Mouse (Mus musculus) MEL (cell line): Measurements from ENCODE around the gene Acsbg1. TPM values are rescaled to one million over a fixed set of nuclear protein-coding genes. Genes with fewer than 3 reads are reported as not detected.

Experiments
- DNase-seq: peaks from one replicate; pipeline ENCODE4 v3.0.0; 2011; ENCODE audit warnings: low read depth, low spot score
- H3K27ac ChIP-seq: 2 replicates; pipeline ENCODE4 v1.5.1; 2012; ENCODE audit warnings: low read depth, mild to moderate bottlenecking, control low read depth, low read length, moderate library complexity; ENCODE audit not compliant: control insufficient read depth
- H3K27me3 ChIP-seq, 2 experiments: fragments of 150-350 bp in 1 of 2; sonication (generic) in 1 of 2; 2 replicates each; pipeline ENCODE4 v1.6.1; 2012; ENCODE audit warnings: low read length in 2 of 2, mild to moderate bottlenecking in 2 of 2, improper control_type of control experiment in 1 of 2, moderate library complexity in 1 of 2; ENCODE audit not compliant: insufficient read depth in 2 of 2, control insufficient read depth in 1 of 2
- H3K36me3 ChIP-seq, 2 experiments: 2 replicates each; pipeline ENCODE4 v1.6.1; 2012 to 2014; ENCODE audit warnings: low read length in 2 of 2, improper control_type of control experiment in 1 of 2, inconsistent platforms in 1 of 2, mild to moderate bottlenecking in 1 of 2; ENCODE audit not compliant: insufficient read depth in 2 of 2, control insufficient read depth in 1 of 2
- H3K4me1 ChIP-seq, 2 experiments: fragments of 150-350 bp in 1 of 2; sonication (generic) in 1 of 2; 2 replicates each; pipeline ENCODE4 v1.6.1; 2012; ENCODE audit warnings: low read length in 2 of 2, improper control_type of control experiment in 1 of 2, mild to moderate bottlenecking in 1 of 2; ENCODE audit not compliant: insufficient read depth in 2 of 2, control insufficient read depth in 1 of 2
- H3K4me3 ChIP-seq, 2 experiments: fragments of 150-350 bp in 1 of 2; sonication (generic) in 1 of 2; 2 replicates each; pipeline ENCODE4 v1.5.1; 2012; ENCODE audit warnings: low read depth in 2 of 2, low read length in 2 of 2, mild to moderate bottlenecking in 2 of 2, moderate library complexity in 2 of 2, control low read depth in 1 of 2, improper control_type of control experiment in 1 of 2; ENCODE audit not compliant: control insufficient read depth in 1 of 2, insufficient read depth in 1 of 2
- H3K79me2 ChIP-seq: 2 replicates; pipeline ENCODE4 v1.6.1; 2012; ENCODE audit warnings: mild to moderate bottlenecking, low read length, moderate library complexity; ENCODE audit not compliant: control insufficient read depth, poor library complexity, insufficient read depth
- H3K9ac ChIP-seq: 2 replicates; pipeline ENCODE4 v1.6.1; 2012; ENCODE audit warnings: low read depth, mild to moderate bottlenecking, control low read depth, low read length, moderate library complexity; ENCODE audit not compliant: control insufficient read depth, poor library complexity, severe bottlenecking
- H3K9me3 ChIP-seq: fragments of 150-350 bp; sonication (generic); replicated peaks from 2 replicates; pipeline ENCODE4 v1.6.1; 2012; ENCODE audit warnings: mild to moderate bottlenecking, low read length, improper control_type of control experiment, moderate library complexity; ENCODE audit not compliant: insufficient read depth
- CHD2 ChIP-seq: IDR thresholded peaks from 2 replicates; pipeline ENCODE4 v1.6.1; 2011; ENCODE audit warnings: low read length, improper control_type of control experiment
- CTCF ChIP-seq, 3 experiments: IDR thresholded peaks in 2 of 3; conservative IDR thresholded peaks in 1 of 3; 2 replicates each; pipeline ENCODE4 v1.5.1; 2011 to 2012; ENCODE audit warnings: low read length in 3 of 3, low read depth in 2 of 3, mild to moderate bottlenecking in 2 of 3, improper control_type of control experiment in 1 of 3, inconsistent platforms in 1 of 3, mixed read lengths in 1 of 3, moderate library complexity in 1 of 3; ENCODE audit not compliant: control insufficient read depth in 1 of 3, insufficient read depth in 1 of 3, poor library complexity in 1 of 3, severe bottlenecking in 1 of 3
- E2F4 ChIP-seq: IDR thresholded peaks from 2 replicates; pipeline ENCODE4 v1.6.1; 2011; ENCODE audit warnings: low read depth, low read length, improper control_type of control experiment, borderline replicate concordance
- ELF1 ChIP-seq: IDR thresholded peaks from 2 replicates; pipeline ENCODE4 v1.6.1; 2014; ENCODE audit warnings: low read depth, mild to moderate bottlenecking, inconsistent platforms, low read length, improper control_type of control experiment, moderate library complexity
- EP300 ChIP-seq, 2 experiments: IDR thresholded peaks; 2 replicates each; pipeline ENCODE4 v1.6.1; 2011; ENCODE audit warnings: improper control_type of control experiment in 2 of 2, low read length in 2 of 2, low read depth in 1 of 2, mild to moderate bottlenecking in 1 of 2
- ETS1 ChIP-seq: IDR thresholded peaks from 2 replicates; pipeline ENCODE4 v1.6.1; 2012; ENCODE audit warnings: low read depth, mild to moderate bottlenecking, inconsistent platforms, low read length, improper control_type of control experiment, moderate library complexity
- JUND ChIP-seq: IDR thresholded peaks from 2 replicates; pipeline ENCODE4 v1.6.1; 2011; ENCODE audit warnings: low read depth, mild to moderate bottlenecking, improper control_type of control experiment, low read length
- KAT2A ChIP-seq: conservative IDR thresholded peaks from 2 replicates; pipeline ENCODE4 v1.6.1; 2012; ENCODE audit warnings: low read depth, low read length, improper control_type of control experiment, inconsistent platforms
- MAFK ChIP-seq: IDR thresholded peaks from 2 replicates; pipeline ENCODE4 v1.6.1; 2011; ENCODE audit warnings: low read depth, mild to moderate bottlenecking, low read length, improper control_type of control experiment, borderline replicate concordance
- MAZ ChIP-seq: IDR thresholded peaks from 2 replicates; pipeline ENCODE4 v1.6.1; 2012; ENCODE audit warnings: low read depth, mild to moderate bottlenecking, inconsistent platforms, low read length, improper control_type of control experiment
- MEF2A ChIP-seq: IDR thresholded peaks from 2 replicates; pipeline ENCODE4 v1.6.1; 2014; ENCODE audit warnings: low read depth, mild to moderate bottlenecking, inconsistent platforms, low read length, improper control_type of control experiment; ENCODE audit not compliant: poor library complexity, insufficient replicate concordance, severe bottlenecking; ENCODE audit errors: extremely low read depth
- NELFE ChIP-seq: IDR thresholded peaks from 2 replicates; pipeline ENCODE4 v1.6.1; 2011; ENCODE audit warnings: low read depth, low read length, improper control_type of control experiment
- POLR2A ChIP-seq, 2 experiments: IDR thresholded peaks; 2 replicates each; pipeline ENCODE4 v1.6.1; 2011 to 2012; ENCODE audit warnings: low read length in 2 of 2, mild to moderate bottlenecking in 2 of 2, control low read depth in 1 of 2, improper control_type of control experiment in 1 of 2, low read depth in 1 of 2, moderate library complexity in 1 of 2; ENCODE audit not compliant: control insufficient read depth in 1 of 2, insufficient read depth in 1 of 2, poor library complexity in 1 of 2
- POLR2AphosphoS2 ChIP-seq: IDR thresholded peaks from 2 replicates; pipeline ENCODE4 v1.6.1; 2011; ENCODE audit warnings: low read length, improper control_type of control experiment
- POLR2AphosphoS5 ChIP-seq: IDR thresholded peaks from 2 replicates; pipeline ENCODE4 v1.6.1; 2012; ENCODE audit warnings: low read depth, borderline replicate concordance, mild to moderate bottlenecking, inconsistent platforms, low read length, moderate library complexity, mixed read lengths
- RAD21 ChIP-seq: IDR thresholded peaks from 2 replicates; pipeline ENCODE4 v1.6.1; 2011; ENCODE audit warnings: mild to moderate bottlenecking, low read depth, low read length, improper control_type of control experiment
- RCOR1 ChIP-seq: IDR thresholded peaks from 2 replicates; pipeline ENCODE4 v1.6.1; 2012; ENCODE audit warnings: low read depth, mild to moderate bottlenecking, inconsistent platforms, low read length, improper control_type of control experiment
- SMC3 ChIP-seq: IDR thresholded peaks from 2 replicates; pipeline ENCODE4 v1.6.1; 2011; ENCODE audit warnings: low read depth, low read length, improper control_type of control experiment
- UBTF ChIP-seq: IDR thresholded peaks from 2 replicates; pipeline ENCODE4 v1.6.1; 2012; ENCODE audit warnings: low read depth, mild to moderate bottlenecking, inconsistent platforms, low read length, improper control_type of control experiment, moderate library complexity, borderline replicate concordance; ENCODE audit not compliant: insufficient read depth
- USF2 ChIP-seq, 2 experiments: IDR thresholded peaks; 2 replicates each; pipeline ENCODE4 v1.6.1; 2011 to 2012; ENCODE audit warnings: improper control_type of control experiment in 2 of 2, low read length in 2 of 2, borderline replicate concordance in 1 of 2, inconsistent platforms in 1 of 2, low read depth in 1 of 2, mild to moderate bottlenecking in 1 of 2; ENCODE audit not compliant: insufficient read depth in 1 of 2
- ZC3H11A ChIP-seq: IDR thresholded peaks from 2 replicates; pipeline ENCODE4 v1.6.1; 2012; ENCODE audit warnings: low read depth, mild to moderate bottlenecking, inconsistent platforms, low read length, improper control_type of control experiment
- ZKSCAN1 ChIP-seq: IDR thresholded peaks from 2 replicates; pipeline ENCODE4 v1.6.1; 2012; ENCODE audit warnings: low read depth, mild to moderate bottlenecking, inconsistent platforms, low read length, improper control_type of control experiment, moderate library complexity
- ZMIZ1 ChIP-seq: IDR thresholded peaks from 2 replicates; pipeline ENCODE4 v1.6.1; 2012; ENCODE audit warnings: low read depth, mild to moderate bottlenecking, inconsistent platforms, low read length, improper control_type of control experiment, moderate library complexity
- ZNF384 ChIP-seq: IDR thresholded peaks from 2 replicates; pipeline ENCODE4 v1.6.1; 2012; ENCODE audit warnings: low read depth, mild to moderate bottlenecking, inconsistent platforms, low read length, improper control_type of control experiment
- polyA plus RNA-seq, 2 experiments: library from polyadenylated mRNA; stranded (reverse) in 1 of 2; unstranded in 1 of 2; fragments of >175 nt in 1 of 2; fragments of >200 nt in 1 of 2; gene quantifications; 2 replicates each; pipeline versions ENCODE4 v1.2.1 to v1.2.4; 2012; ENCODE audit warnings: low replicate concordance in 2 of 2, low read depth in 1 of 2; ENCODE audit not compliant: insufficient read length in 2 of 2, insufficient read depth in 1 of 2, missing spikeins in 1 of 2
- total RNA-seq: library from RNA; depleted of rRNA; stranded (reverse); fragments of 300-350 nt; gene quantifications from 2 replicates; pipeline ENCODE4 v1.2.3, GENCODE M21; 2012

The Acsbg1 gene
- total and polyA plus RNA-seq, 3 experiments, result 8.3 to 8.8 TPM; not detected in 1

GRCm38 (mm10) chr9:54614182-54614850 lies 47.4 kb downstream of the Acsbg1 start (continued):
- no peak for TF ChIP-seq MAZ
- TF ChIP-seq CHD2, result no peak
- TF ChIP-seq POLR2AphosphoS2, result no peak
- no peak for TF ChIP-seq ZKSCAN1
- TF ChIP-seq ELF1, result no peak
- no peak for TF ChIP-seq MEF2A
- TF ChIP-seq POLR2A (IDR thresholded peaks at IDR 0.05; ENCODE audit: control insufficient read depth in 1 of 2, insufficient read depth in 1 of 2, low read depth in 1 of 2, low read length in 2 of 2, poor library complexity in 1 of 2), result no peak
- peak; percentile 54 for TF ChIP-seq ZC3H11A
- TF ChIP-seq UBTF, result no peak
- no peak for TF ChIP-seq MAFK
- no peak for TF ChIP-seq ZMIZ1
- no peak for TF ChIP-seq NELFE
- TF ChIP-seq SMC3, result peak; percentile 86
- no peak for TF ChIP-seq RCOR1
- no peak for TF ChIP-seq POLR2AphosphoS5
- no peak for TF ChIP-seq ZNF384
- TF ChIP-seq ETS1, result no peak
- peak; percentile 39 to 79 (median 64); a peak in 5 of 6 replicates for TF ChIP-seq CTCF (IDR thresholded peaks at IDR 0.05 in 2 of 3, conservative IDR thresholded peaks at IDR 0.05 in 1 of 3; ENCODE audit: control insufficient read depth in 1 of 3, insufficient read depth in 1 of 3, low read depth in 2 of 3, low read length in 3 of 3, poor library complexity in 1 of 3, severe bottlenecking in 1 of 3)
- peak; percentile 66 for TF ChIP-seq RAD21
- no peak for TF ChIP-seq E2F4

- Histone ChIP-seq H3K4me1 (peaks cover 0 to 4% of the 10 kb centered on the region in 2 experiments; a peak in 2 of 4 replicates), H3K36me3 (peaks cover 0 to 3% of the 10 kb centered on the region in 2 experiments; a peak in 1 of 4 replicates), H3K4me3 (no peak overlapping the region), H3K9ac (no peak overlapping the region), H3K9me3 (no peaks in the 10 kb centered on the region), H3K79me2 (no peaks in the 10 kb centered on the region), H3K27me3 (no peaks in the 10 kb centered on the region), H3K27ac (no peak overlapping the region)
- no peak for DNase-seq
- no peak for TF ChIP-seq EP300 (IDR thresholded peaks at IDR 0.05; ENCODE audit: low read depth in 1 of 2, low read length in 2 of 2)
- TF ChIP-seq KAT2A, result no peak
- TF ChIP-seq ZMIZ1, result no peak
- no peak for TF ChIP-seq USF2 (IDR thresholded peaks at IDR 0.05; ENCODE audit: borderline replicate concordance in 1 of 2, insufficient read depth in 1 of 2, low read depth in 1 of 2, low read length in 2 of 2)
- TF ChIP-seq CTCF (IDR thresholded peaks at IDR 0.05 in 2 of 3, conservative IDR thresholded peaks at IDR 0.05 in 1 of 3; ENCODE audit: control insufficient read depth in 1 of 3, insufficient read depth in 1 of 3, low read depth in 2 of 3, low read length in 3 of 3, poor library complexity in 1 of 3, severe bottlenecking in 1 of 3), result no peak
- TF ChIP-seq JUND, result no peak
Observed at GRCm38 (mm10) chr9:54612781-54613191, 48.9 kb downstream of the Acsbg1 start.
